Comparison of ENCODE assay signal across 8 mouse cellular contexts in the genomic region with DNA sequence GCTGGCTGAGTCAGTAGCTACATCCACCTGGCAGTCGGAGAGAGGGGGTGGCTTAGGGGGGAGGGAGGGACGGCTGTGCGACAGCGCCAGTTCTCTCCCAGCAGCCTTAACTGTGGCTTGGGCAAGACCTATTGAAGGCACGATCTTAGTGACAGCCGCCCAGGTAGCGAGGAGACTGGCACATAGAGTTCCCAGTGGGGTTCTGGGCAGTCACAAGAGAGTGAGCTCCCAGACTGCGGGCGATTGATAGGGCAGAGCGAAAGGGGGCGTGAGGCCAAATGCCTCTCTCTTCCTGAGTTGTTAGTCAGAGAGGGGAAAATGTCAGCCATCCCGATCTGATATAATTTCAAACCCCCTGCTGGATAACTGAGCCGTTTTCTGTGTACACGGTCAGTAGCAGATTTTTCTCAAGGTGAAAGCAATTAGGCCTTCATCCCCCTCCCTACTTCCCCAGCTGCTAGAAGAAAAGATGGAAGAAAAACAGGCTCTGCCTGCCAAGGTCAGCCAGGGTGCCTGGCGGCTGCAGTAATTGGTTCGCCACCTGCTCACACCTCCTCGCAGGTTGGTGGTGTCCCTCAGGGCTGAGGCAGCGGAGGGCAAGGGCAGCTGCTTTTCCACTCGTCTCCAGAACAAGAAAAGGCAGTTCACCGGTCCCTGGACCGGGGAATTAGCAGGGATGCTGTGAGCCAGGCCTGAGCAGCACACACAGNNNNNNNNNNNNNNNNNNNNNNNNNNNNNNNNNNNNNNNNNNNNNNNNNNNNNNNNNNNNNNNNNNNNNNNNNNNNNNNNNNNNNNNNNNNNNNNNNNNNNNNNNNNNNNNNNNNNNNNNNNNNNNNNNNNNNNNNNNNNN. TPM values are rescaled to one million over a fixed set of nuclear protein-coding genes. Genes with fewer than 3 reads are reported as not detected.
A peak's percentile ranks its signal among the peaks of the same experiment; 100 is the strongest.
DNase-seq lines count a peak whose midpoint lies in the region; ATAC-seq and TF ChIP-seq lines count a peak whose summit lies in the region.

No protein-coding gene starts in this region.

- ATAC-seq in common myeloid progenitor, adult 5-6 weeks (replicated peaks; ENCODE audit: low read depth, poor library complexity, severe bottlenecking): peak; percentile 42
- ATAC-seq in heart, postnatal 0 days (ENCODE audit: insufficient read depth, low read depth): peak; percentile 63

- H3K4me1 ChIP-seq in heart, postnatal 0 days (ENCODE audit: control insufficient read depth, insufficient read depth): peaks cover 8% of the 10 kb centered on the region; the same call in 1 of the 2 replicates

- 11% methylated on average over 21 of the region's 21 CpGs for WGBS in heart, postnatal 0 days

- H3K79me2 ChIP-seq in myocyte (ENCODE audit: control insufficient read depth, insufficient read depth): no peaks in the 10 kb centered on the region

- no peak overlapping the region for H3ac ChIP-seq in myocyte (ENCODE audit: control insufficient read depth, insufficient read length)

- H3K27ac ChIP-seq in left cerebral cortex, adult 2 months: peak overlapping the region; percentile 48; the same call in 1 of the 2 replicates
- peak overlapping the region; percentile 43; the same call in 1 of the 2 replicates for H3K27ac ChIP-seq in heart, postnatal 0 days (ENCODE audit: low read depth)

- H3K36me3 ChIP-seq in heart, postnatal 0 days (replicated peaks; ENCODE audit: control insufficient read depth, insufficient read depth, low read length): no peaks in the 10 kb centered on the region
- no peaks in the 10 kb centered on the region for H3K36me3 ChIP-seq in myocyte (ENCODE audit: control insufficient read depth, insufficient read depth)

- 0 out of 2 replicates have a peak, but pooled peaks cover 2% of the 10 kb centered on the region for H3K27me3 ChIP-seq in heart, postnatal 0 days (ENCODE audit: control insufficient read depth, insufficient read depth, low read length)
- no peaks in the 10 kb centered on the region for H3K27me3 ChIP-seq in myocyte (ENCODE audit: control insufficient read depth, insufficient read depth, insufficient read length)

- intact Hi-C loops in left cerebral cortex, adult 2 months (cut with DNase I): no loop called here

- TF ChIP-seq EP300 in heart, postnatal 0 days (IDR thresholded peaks at IDR 0.05; ENCODE audit: low read depth): no peak

- no peak for TF ChIP-seq CTCF in left cerebral cortex, adult 2 months (IDR thresholded peaks at IDR 0.05)
- no peak for TF ChIP-seq CTCF in heart, postnatal 0 days (IDR thresholded peaks at IDR 0.05; ENCODE audit: low read depth)

- no peak overlapping the region for H3K4me3 ChIP-seq in left cerebral cortex, adult 2 months
- peak overlapping the region; percentile 28 for H3K4me3 ChIP-seq in heart, postnatal 0 days (ENCODE audit: low read depth, low read length)
- H3K4me3 ChIP-seq in myocyte: no peak overlapping the region

- no peaks in the 10 kb centered on the region for H3K9me3 ChIP-seq in heart, postnatal 0 days (replicated peaks; ENCODE audit: control insufficient read depth, low read length)

- no peak for TF ChIP-seq POLR2A in myocyte (IDR thresholded peaks at IDR 0.05; ENCODE audit: insufficient read length, low read depth)

- peak in 1 of 2 experiments; percentile 31 for DNase-seq in left cerebral cortex, adult 2 months (ENCODE audit: extremely low spot score in 1 of 2, low spot score in 2 of 2)
- no peak for DNase-seq in left cerebral cortex, adult 11 months (ENCODE audit: low spot score)
- peak; percentile 11 for DNase-seq in heart, postnatal 0 days (ENCODE audit: low spot score)
- DNase-seq in kidney, postnatal 25 days: peak; percentile 36 to 79
- DNase-seq in c-Kit-positive CD71-positive TER-119-positive erythroid progenitor cells, embryonic 14.5 days (ENCODE audit: low spot score): no peak
- DNase-seq in ovary, postnatal 36 days (ENCODE audit: low spot score): no peak

- H3K4me2 ChIP-seq in heart, postnatal 0 days (ENCODE audit: low read depth, low read length): peak overlapping the region; percentile 54
- peak overlapping the region; percentile 46 for H3K4me2 ChIP-seq in myocyte (ENCODE audit: low read depth)

- peak overlapping the region; percentile 26; the same call in 1 of the 2 replicates for H3K9ac ChIP-seq in heart, postnatal 0 days (replicated peaks; ENCODE audit: low read depth, low read length)

TF ChIP-seq in myocyte, 11 proteins besides CTCF, POLR2A, EP300 and RAD21:
- TF ChIP-seq MYOD1 (IDR thresholded peaks at IDR 0.05; ENCODE audit: control insufficient read depth in 1 of 3, insufficient read length in 2 of 3, low read depth in 2 of 3) (peak in 1 of 3 experiments; percentile 49), MYOG (IDR thresholded peaks at IDR 0.05; ENCODE audit: control insufficient read depth in 1 of 3, insufficient read depth in 1 of 3, insufficient read length in 2 of 3, low read depth in 2 of 3) (no peak)

RNA-seq across cellular contexts. Expression of a gene that starts 29.8 kb away (rescaled TPM):
- total RNA-seq in left cerebral cortex, adult 2 months (2021): 10 to 100 TPM; 89.7 to 92.6 TPM
- total RNA-seq in common myeloid progenitor, adult 5-6 weeks (2017): 102 and 120 TPM in 2 replicates
- 43.5 and 47.8 TPM in 2 replicates for total RNA-seq in heart, postnatal 0 days (2014; rRNA removed; ENCODE audit: low replicate concordance)
- 42.2 and 44.7 TPM in 2 replicates for polyA plus RNA-seq in heart, postnatal 0 days (2015; fragmentation: Nextera tagmentation; extraction: Ambion mirVana)
- polyA plus RNA-seq in myocyte (2012; fragmentation: generic; extraction: Trizol): 40.4 TPM

RNA-seq across cellular contexts. Expression of a gene that starts 39.1 kb away (rescaled TPM):
- 100 to 1,000 TPM; 126 to 131 TPM for total RNA-seq in left cerebral cortex, adult 2 months (2021)
- 364 and 441 TPM in 2 replicates for total RNA-seq in common myeloid progenitor, adult 5-6 weeks (2017)
- 132 and 176 TPM in 2 replicates for total RNA-seq in heart, postnatal 0 days (2014; rRNA removed; ENCODE audit: low replicate concordance)
- 407 and 417 TPM in 2 replicates for polyA plus RNA-seq in heart, postnatal 0 days (2015; fragmentation: Nextera tagmentation; extraction: Ambion mirVana)
- 138 TPM for polyA plus RNA-seq in myocyte (2012; fragmentation: generic; extraction: Trizol)

Comparison
In these comparisons a context has a peak if more than half of its experiments do, and no peak if none do; other contexts are left out.
1. DNase-seq: peak in heart, postnatal 0 days (single experiment) and kidney, postnatal 25 days (2 of 2); none in left cerebral cortex, adult 11 months (single experiment), c-Kit-positive CD71-positive TER-119-positive erythroid progenitor cells, embryonic 14.5 days (single experiment) and ovary, postnatal 36 days (single experiment).